Mouse (Mus musculus): ENCODE results near the gene Pde4b. TPM values are rescaled to one million over a fixed set of nuclear protein-coding genes. Genes with fewer than 3 reads are reported as not detected.

Gene Pde4b
- polyA plus RNA-seq, 1 experiment from 2014 or later: 7.0 TPM

- H3K4me2 ChIP-seq (replicated peaks; ENCODE audit: low read depth, low read length): peak overlapping the region; percentile 22; the same call in 1 of the 2 replicates
- DNase-seq (ENCODE audit: low spot score): peak; percentile 56
- no peaks in the 10 kb centered on the region for H3K27me3 ChIP-seq (ENCODE audit: control insufficient read depth, insufficient read depth, low read length)
- no peaks in the 10 kb centered on the region for H3K9me3 ChIP-seq (ENCODE audit: control insufficient read depth, low read length)
- peak; percentile 64 for ATAC-seq (ENCODE audit: low FRiP score)
- H3K27ac ChIP-seq (ENCODE audit: low read depth, low read length): no peak overlapping the region
- H3K9ac ChIP-seq (ENCODE audit: low read depth, low read length): no peak overlapping the region
- 3% methylated on average over 9 of the region's 9 CpGs for WGBS
- H3K36me3 ChIP-seq (ENCODE audit: control insufficient read depth, insufficient read depth, low read length): no peaks in the 10 kb centered on the region
- H3K4me3 ChIP-seq (ENCODE audit: low read depth, low read length): 0 out of 2 replicates have a peak overlapping the region, but pooled peaks have one; percentile 10
- H3K4me1 ChIP-seq (replicated peaks; ENCODE audit: control insufficient read depth, insufficient read depth, low read length): peaks cover 6% of the 10 kb centered on the region
Measured at GRCm38 (mm10) chr4:102589537-102590031, 502.2 kb downstream of the Pde4b start.

GRCm38 (mm10) chr4:102591798-102592197, 504.5 kb downstream of the Pde4b start:
- no peaks in the 10 kb centered on the region for H3K27me3 ChIP-seq (ENCODE audit: control insufficient read depth, insufficient read depth, low read length)
- H3K9ac ChIP-seq (ENCODE audit: low read depth, low read length): no peak overlapping the region
- DNase-seq (ENCODE audit: low spot score) (no peak), ATAC-seq (ENCODE audit: low FRiP score) (0 out of 2 replicates have a peak, but pooled peaks have one; percentile 7)
- H3K4me3 ChIP-seq (ENCODE audit: low read depth, low read length): no peak overlapping the region
- no peak overlapping the region for H3K27ac ChIP-seq (ENCODE audit: low read depth, low read length)
- H3K9me3 ChIP-seq (ENCODE audit: control insufficient read depth, low read length): no peaks in the 10 kb centered on the region
- H3K36me3 ChIP-seq (ENCODE audit: control insufficient read depth, insufficient read depth, low read length): no peaks in the 10 kb centered on the region
- peaks cover 6% of the 10 kb centered on the region for H3K4me1 ChIP-seq (replicated peaks; ENCODE audit: control insufficient read depth, insufficient read depth, low read length)
- WGBS: 44% methylated on average over 4 of the region's 4 CpGs
- H3K4me2 ChIP-seq (replicated peaks; ENCODE audit: low read depth, low read length): no peak overlapping the region

GRCm38 (mm10) chr4:102592541-102592940, 505.2 kb downstream of the Pde4b start:
- no peak for DNase-seq (ENCODE audit: low spot score)
- peaks cover 6% of the 10 kb centered on the region for H3K4me1 ChIP-seq (replicated peaks; ENCODE audit: control insufficient read depth, insufficient read depth, low read length)
- no peaks in the 10 kb centered on the region for H3K27me3 ChIP-seq (ENCODE audit: control insufficient read depth, insufficient read depth, low read length)
- no peaks in the 10 kb centered on the region for H3K9me3 ChIP-seq (ENCODE audit: control insufficient read depth, low read length)
- H3K36me3 ChIP-seq (ENCODE audit: control insufficient read depth, insufficient read depth, low read length): no peaks in the 10 kb centered on the region
- H3K4me2 ChIP-seq (replicated peaks; ENCODE audit: low read depth, low read length): no peak overlapping the region
- H3K9ac ChIP-seq (ENCODE audit: low read depth, low read length): no peak overlapping the region
- no peak overlapping the region for H3K27ac ChIP-seq (ENCODE audit: low read depth, low read length)
- ATAC-seq (ENCODE audit: low FRiP score): no peak
- 80% methylated on average over 2 of the region's 2 CpGs for WGBS
- H3K4me3 ChIP-seq (ENCODE audit: low read depth, low read length): no peak overlapping the region

- no peak overlapping the region for H3K4me3 ChIP-seq (ENCODE audit: low read depth, low read length)
- H3K4me1 ChIP-seq (replicated peaks; ENCODE audit: control insufficient read depth, insufficient read depth, low read length): peaks cover 6% of the 10 kb centered on the region
- H3K9me3 ChIP-seq (ENCODE audit: control insufficient read depth, low read length): no peaks in the 10 kb centered on the region
- no peak overlapping the region for H3K9ac ChIP-seq (ENCODE audit: low read depth, low read length)
- 79% methylated on average over 4 of the region's 4 CpGs for WGBS
- no peaks in the 10 kb centered on the region for H3K27me3 ChIP-seq (ENCODE audit: control insufficient read depth, insufficient read depth, low read length)
- H3K36me3 ChIP-seq (ENCODE audit: control insufficient read depth, insufficient read depth, low read length): no peaks in the 10 kb centered on the region
- no peak overlapping the region for H3K27ac ChIP-seq (ENCODE audit: low read depth, low read length)
- no peak for ATAC-seq (ENCODE audit: low FRiP score)
- no peak overlapping the region for H3K4me2 ChIP-seq (replicated peaks; ENCODE audit: low read depth, low read length)
- DNase-seq (ENCODE audit: low spot score): no peak
Measured at GRCm38 (mm10) chr4:102593631-102594030, 506.3 kb downstream of the Pde4b start.

DNA sequence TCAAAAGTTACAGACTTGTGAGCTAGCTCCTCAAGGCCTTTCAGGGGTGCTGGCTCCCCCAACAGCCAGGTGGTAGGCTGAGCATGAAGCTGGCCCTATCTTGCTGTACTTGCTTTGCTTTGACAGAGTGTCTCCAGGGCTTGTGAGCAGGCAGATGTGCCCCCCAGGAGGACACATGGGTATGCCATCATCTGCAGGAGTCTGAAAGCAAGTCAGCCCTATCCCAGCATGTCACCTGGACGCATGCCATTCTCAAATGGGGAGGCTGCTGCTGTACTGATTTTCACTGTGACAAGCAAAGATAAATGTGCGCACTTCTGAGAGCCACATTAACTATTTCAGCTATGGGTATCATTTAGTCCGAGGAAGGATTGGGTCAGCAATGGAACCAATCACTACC, 507.2 kb downstream of the Pde4b start:
- Histone ChIP-seq H3K4me3 (ENCODE audit: low read depth, low read length) (no peak overlapping the region), H3K27ac (ENCODE audit: low read depth, low read length) (no peak overlapping the region), H3K9me3 (ENCODE audit: control insufficient read depth, low read length) (no peaks in the 10 kb centered on the region), H3K36me3 (ENCODE audit: control insufficient read depth, insufficient read depth, low read length) (no peaks in the 10 kb centered on the region), H3K4me2 (replicated peaks; ENCODE audit: low read depth, low read length) (no peak overlapping the region), H3K27me3 (ENCODE audit: control insufficient read depth, insufficient read depth, low read length) (no peaks in the 10 kb centered on the region), H3K9ac (ENCODE audit: low read depth, low read length) (no peak overlapping the region), H3K4me1 (replicated peaks; ENCODE audit: control insufficient read depth, insufficient read depth, low read length) (peaks cover 6% of the 10 kb centered on the region; the same call in 1 of the 2 replicates)
- 84% methylated on average over 3 of the region's 3 CpGs for WGBS
- no peak for DNase-seq (ENCODE audit: low spot score)
- ATAC-seq (ENCODE audit: low FRiP score): no peak

GRCm38 (mm10) chr4:102603968-102604367, 516.6 kb downstream of the Pde4b start:
- WGBS: 77% methylated on average over 2 of the region's 3 CpGs

DNA sequence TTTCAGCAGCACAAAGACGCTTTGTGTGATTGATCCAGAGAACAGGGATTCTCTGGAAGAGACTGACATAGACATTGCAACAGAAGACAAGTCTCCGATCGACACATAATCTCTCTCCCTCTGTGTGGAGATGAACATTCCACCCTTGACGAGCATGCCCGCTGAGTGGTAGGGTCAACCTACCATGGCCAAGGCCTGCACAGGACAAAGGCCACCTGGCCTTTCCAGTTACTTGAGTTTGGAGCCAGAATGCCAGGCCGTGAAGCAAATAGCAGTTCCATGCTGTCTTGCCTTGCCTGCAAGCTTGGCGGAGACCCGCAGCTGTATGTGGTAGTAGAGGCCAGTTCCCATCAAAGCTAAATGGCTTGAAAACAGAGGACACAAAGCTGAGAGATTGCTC, 517.9 kb downstream of the Pde4b start:
- no peak for ATAC-seq (ENCODE audit: low FRiP score)
- WGBS: 97% methylated on average over 8 of the region's 8 CpGs
- no peaks in the 10 kb centered on the region for H3K9me3 ChIP-seq (ENCODE audit: control insufficient read depth, low read length)
- no peaks in the 10 kb centered on the region for H3K36me3 ChIP-seq (ENCODE audit: control insufficient read depth, insufficient read depth, low read length)
- no peaks in the 10 kb centered on the region for H3K4me1 ChIP-seq (replicated peaks; ENCODE audit: control insufficient read depth, insufficient read depth, low read length)
- H3K27me3 ChIP-seq (ENCODE audit: control insufficient read depth, insufficient read depth, low read length): no peaks in the 10 kb centered on the region
- no peak for DNase-seq (ENCODE audit: low spot score)
- no peak overlapping the region for H3K4me3 ChIP-seq (ENCODE audit: low read depth, low read length)
- H3K4me2 ChIP-seq (replicated peaks; ENCODE audit: low read depth, low read length): no peak overlapping the region
- H3K27ac ChIP-seq (ENCODE audit: low read depth, low read length): no peak overlapping the region
- H3K9ac ChIP-seq (ENCODE audit: low read depth, low read length): no peak overlapping the region

More at GRCm38 (mm10) chr4:102603968-102604367, 516.6 kb downstream of the Pde4b start:
- Histone ChIP-seq H3K9me3 (ENCODE audit: control insufficient read depth, low read length) (no peaks in the 10 kb centered on the region), H3K4me3 (ENCODE audit: low read depth, low read length) (no peak overlapping the region), H3K36me3 (ENCODE audit: control insufficient read depth, insufficient read depth, low read length) (no peaks in the 10 kb centered on the region), H3K27me3 (ENCODE audit: control insufficient read depth, insufficient read depth, low read length) (no peaks in the 10 kb centered on the region), H3K27ac (ENCODE audit: low read depth, low read length) (no peak overlapping the region), H3K9ac (ENCODE audit: low read depth, low read length) (no peak overlapping the region), H3K4me2 (replicated peaks; ENCODE audit: low read depth, low read length) (no peak overlapping the region), H3K4me1 (replicated peaks; ENCODE audit: control insufficient read depth, insufficient read depth, low read length) (no peaks in the 10 kb centered on the region)
- ATAC-seq (ENCODE audit: low FRiP score) (no peak), DNase-seq (ENCODE audit: low spot score) (no peak)

- no peaks in the 10 kb centered on the region for H3K9me3 ChIP-seq (ENCODE audit: control insufficient read depth, low read length)
- WGBS: 78% methylated on average over 4 of the region's 4 CpGs
- no peak for DNase-seq (ENCODE audit: low spot score)
- no peak overlapping the region for H3K4me3 ChIP-seq (ENCODE audit: low read depth, low read length)
- H3K4me2 ChIP-seq (replicated peaks; ENCODE audit: low read depth, low read length): no peak overlapping the region
- H3K4me1 ChIP-seq (replicated peaks; ENCODE audit: control insufficient read depth, insufficient read depth, low read length): no peaks in the 10 kb centered on the region
- H3K36me3 ChIP-seq (ENCODE audit: control insufficient read depth, insufficient read depth, low read length): no peaks in the 10 kb centered on the region
- H3K27ac ChIP-seq (ENCODE audit: low read depth, low read length): no peak overlapping the region
- no peak for ATAC-seq (ENCODE audit: low FRiP score)
- H3K27me3 ChIP-seq (ENCODE audit: control insufficient read depth, insufficient read depth, low read length): no peaks in the 10 kb centered on the region
- no peak overlapping the region for H3K9ac ChIP-seq (ENCODE audit: low read depth, low read length)
Measured at GRCm38 (mm10) chr4:102605722-102606341, 518.5 kb downstream of the Pde4b start.

DNA sequence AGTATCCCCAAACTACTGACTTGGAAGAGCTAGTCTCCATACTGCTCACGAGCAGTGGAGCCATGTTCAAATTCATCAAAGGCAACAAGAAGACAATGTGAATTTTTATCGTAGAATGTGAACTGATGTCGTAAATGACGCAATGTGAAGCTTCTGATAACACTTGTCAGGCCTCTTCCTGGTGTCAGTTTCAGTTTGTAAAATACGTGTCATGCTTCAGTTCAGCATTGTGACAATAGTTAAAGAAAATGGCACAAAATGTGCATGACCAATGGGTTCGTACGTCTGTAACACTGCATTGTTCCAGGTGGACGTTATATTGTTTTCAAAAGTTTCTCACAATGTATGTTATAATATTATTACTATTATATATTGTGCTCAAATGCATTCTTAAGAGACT, 519.5 kb downstream of the Pde4b start:
- Histone ChIP-seq H3K9me3 (ENCODE audit: control insufficient read depth, low read length) (no peaks in the 10 kb centered on the region), H3K4me2 (replicated peaks; ENCODE audit: low read depth, low read length) (no peak overlapping the region), H3K27ac (ENCODE audit: low read depth, low read length) (no peak overlapping the region), H3K9ac (ENCODE audit: low read depth, low read length) (no peak overlapping the region), H3K36me3 (ENCODE audit: control insufficient read depth, insufficient read depth, low read length) (no peaks in the 10 kb centered on the region), H3K4me1 (replicated peaks; ENCODE audit: control insufficient read depth, insufficient read depth, low read length) (no peaks in the 10 kb centered on the region), H3K4me3 (ENCODE audit: low read depth, low read length) (no peak overlapping the region), H3K27me3 (ENCODE audit: control insufficient read depth, insufficient read depth, low read length) (no peaks in the 10 kb centered on the region)
- 88% methylated on average over 8 of the region's 8 CpGs for WGBS
- no peak for DNase-seq (ENCODE audit: low spot score)
- ATAC-seq (ENCODE audit: low FRiP score): no peak

Measured in hindbrain, embryonic 11.5 days (tissue).